ENCODE assay signal across 13 mouse cellular contexts in genomic region chr14:118226471-118227155, GRCm38 (mm10). TPM values are rescaled to one million over a fixed set of nuclear protein-coding genes. Genes with fewer than 3 reads are reported as not detected.
DNase-seq lines count a peak whose midpoint lies in the region; ATAC-seq lines count a peak whose summit lies in the region.
"Had no signal": no experiment of that assay in that cellular context is flagged by ENCODE, and none has a peak within 500 bp of the region (broad histone marks: within the 10 kb centered on the region; RNA-seq: fewer than 3 reads in every experiment).

No protein-coding gene starts in this region.

- H3K9ac ChIP-seq in kidney, embryonic 15.5 days, result no peak overlapping the region
- H3K9ac ChIP-seq in forebrain, embryonic 11.5 days (ENCODE audit: low read length), result peak overlapping the region; percentile 27
- no peak overlapping the region for H3K9ac ChIP-seq in limb, embryonic 11.5 days (ENCODE audit: low read length)
- H3K9ac ChIP-seq in stomach, embryonic 15.5 days, result no peak overlapping the region
- no peak overlapping the region for H3K9ac ChIP-seq in intestine, embryonic 15.5 days

- H3K9me3 ChIP-seq in kidney, embryonic 15.5 days (replicated peaks), result no peaks in the 10 kb centered on the region
- no peaks in the 10 kb centered on the region for H3K9me3 ChIP-seq in forebrain, embryonic 11.5 days (ENCODE audit: control insufficient read depth, low read length)
- no peaks in the 10 kb centered on the region for H3K9me3 ChIP-seq in limb, embryonic 11.5 days (ENCODE audit: control insufficient read depth, low read length)
- H3K9me3 ChIP-seq in stomach, embryonic 15.5 days, result no peaks in the 10 kb centered on the region
- no peaks in the 10 kb centered on the region for H3K9me3 ChIP-seq in intestine, embryonic 15.5 days

- no peaks in the 10 kb centered on the region for H3K36me3 ChIP-seq in kidney, embryonic 15.5 days
- no peaks in the 10 kb centered on the region for H3K36me3 ChIP-seq in forebrain, embryonic 11.5 days (ENCODE audit: control insufficient read depth, insufficient read depth, low read length)
- no peaks in the 10 kb centered on the region for H3K36me3 ChIP-seq in limb, embryonic 11.5 days (ENCODE audit: control insufficient read depth, insufficient read depth, low read length)
- H3K36me3 ChIP-seq in stomach, embryonic 15.5 days, result no peaks in the 10 kb centered on the region
- no peaks in the 10 kb centered on the region for H3K36me3 ChIP-seq in intestine, embryonic 15.5 days

- ATAC-seq in kidney, embryonic 15.5 days (replicated peaks; ENCODE audit: low FRiP score), result no peak
- ATAC-seq in forebrain, embryonic 11.5 days (replicated peaks; ENCODE audit: low FRiP score), result no peak
- no peak for ATAC-seq in limb, embryonic 11.5 days (ENCODE audit: insufficient number of reproducible peaks, low FRiP score, low TSS enrichment, low read depth)
- ATAC-seq in stomach, embryonic 15.5 days (ENCODE audit: insufficient read depth, low FRiP score, low read depth), result no peak
- ATAC-seq in intestine, embryonic 15.5 days, result no peak
- ATAC-seq: lung, postnatal 0 days had no signal

- DNase-seq in kidney, adult 9 months, result no peak
- peak; percentile 64 for DNase-seq in forebrain, embryonic 11.5 days (ENCODE audit: low spot score)
- DNase-seq in limb, embryonic 11.5 days (ENCODE audit: low spot score), result peak; percentile 50
- DNase-seq in gastrocnemius, adult 18-20 months (ENCODE audit: low spot score), result no peak
- DNase-seq in adipocyte (ENCODE audit: low spot score), result no peak
- DNase-seq: cerebellum, adult 11-12 months had no signal

- H3K27ac ChIP-seq in kidney, embryonic 15.5 days, result no peak overlapping the region
- H3K27ac ChIP-seq in forebrain, embryonic 11.5 days (ENCODE audit: low read depth, low read length), result no peak overlapping the region
- no peak overlapping the region for H3K27ac ChIP-seq in limb, embryonic 11.5 days (replicated peaks; ENCODE audit: low read depth, low read length)
- H3K27ac ChIP-seq in stomach, embryonic 15.5 days, result no peak overlapping the region
- H3K27ac ChIP-seq in intestine, embryonic 15.5 days, result no peak overlapping the region
- H3K27ac ChIP-seq: left cerebral cortex, adult 2 months had no signal

- H3K27me3 ChIP-seq in kidney, embryonic 15.5 days, result peaks cover 96% of the 10 kb centered on the region
- H3K27me3 ChIP-seq in forebrain, embryonic 11.5 days (ENCODE audit: control insufficient read depth, insufficient read depth, low read length), result peaks cover 21% of the 10 kb centered on the region
- peaks cover 69% of the 10 kb centered on the region for H3K27me3 ChIP-seq in limb, embryonic 11.5 days (ENCODE audit: control insufficient read depth, insufficient read depth, low read length)
- peaks cover 68% of the 10 kb centered on the region for H3K27me3 ChIP-seq in stomach, embryonic 15.5 days (replicated peaks)
- peaks cover 81% of the 10 kb centered on the region for H3K27me3 ChIP-seq in intestine, embryonic 15.5 days (replicated peaks)

- H3K4me2 ChIP-seq in kidney, embryonic 15.5 days, result peak overlapping the region; percentile 29; the same call in 1 of the 2 replicates
- H3K4me2 ChIP-seq in forebrain, embryonic 11.5 days (ENCODE audit: low read depth, low read length, severe bottlenecking), result peak overlapping the region; percentile 41
- no peak overlapping the region for H3K4me2 ChIP-seq in limb, embryonic 11.5 days (ENCODE audit: low read depth, severe bottlenecking)
- peak overlapping the region; percentile 29; the same call in 1 of the 2 replicates for H3K4me2 ChIP-seq in stomach, embryonic 15.5 days
- no peak overlapping the region for H3K4me2 ChIP-seq in intestine, embryonic 15.5 days (replicated peaks)

- peaks cover 20% of the 10 kb centered on the region for H3K4me1 ChIP-seq in kidney, embryonic 15.5 days
- peaks cover 33% of the 10 kb centered on the region for H3K4me1 ChIP-seq in forebrain, embryonic 11.5 days (replicated peaks; ENCODE audit: control insufficient read depth, insufficient read depth, low read length)
- H3K4me1 ChIP-seq in limb, embryonic 11.5 days (ENCODE audit: control insufficient read depth, insufficient read depth, low read length), result peaks cover 4% of the 10 kb centered on the region; the same call in 1 of the 2 replicates
- H3K4me1 ChIP-seq in stomach, embryonic 15.5 days, result peaks cover 2% of the 10 kb centered on the region; the same call in 1 of the 2 replicates
- H3K4me1 ChIP-seq in intestine, embryonic 15.5 days (replicated peaks), result no peaks in the 10 kb centered on the region

- WGBS in kidney, embryonic 15.5 days, result under 1% methylated on average over 21 of the region's 21 CpGs
- WGBS in forebrain, embryonic 11.5 days, result 1% methylated on average over 21 of the region's 21 CpGs
- WGBS in limb, embryonic 11.5 days, result 1% methylated on average over 21 of the region's 21 CpGs
- 7% methylated on average over 21 of the region's 21 CpGs for WGBS in stomach, embryonic 15.5 days
- WGBS in intestine, embryonic 15.5 days, result 1% methylated on average over 21 of the region's 21 CpGs

- no peak overlapping the region for H3K4me3 ChIP-seq in kidney, embryonic 15.5 days (replicated peaks)
- no peak overlapping the region; the same call in 1 of the 2 replicates for H3K4me3 ChIP-seq in forebrain, embryonic 11.5 days (ENCODE audit: low read depth, low read length)
- H3K4me3 ChIP-seq in limb, embryonic 11.5 days (ENCODE audit: low read depth, low read length), result no peak overlapping the region
- no peak overlapping the region for H3K4me3 ChIP-seq in stomach, embryonic 15.5 days (replicated peaks)
- H3K4me3 ChIP-seq in intestine, embryonic 15.5 days (replicated peaks), result no peak overlapping the region
- H3K4me3 ChIP-seq: left cerebral cortex, adult 2 months had no signal

RNA-seq across cellular contexts. Expression of gene Sox21, which starts 10.2 kb away (rescaled TPM):
- polyA plus RNA-seq in kidney, embryonic 15.5 days (2015; fragmentation: Nextera tagmentation; extraction: Ambion mirVana), result 0.08 TPM in 1 of 2 replicates, not detected in the other
- polyA plus RNA-seq in forebrain, embryonic 11.5 days (2014; fragmentation: Nextera tagmentation; extraction: Ambion mirVana), result 21.6 and 23.8 TPM in 2 replicates
- 0.11 and 0.13 TPM in 2 replicates for polyA plus RNA-seq in limb, embryonic 11.5 days (2014; fragmentation: Nextera tagmentation; extraction: Ambion mirVana)
- polyA plus RNA-seq in stomach, embryonic 15.5 days (2015; fragmentation: Nextera tagmentation; extraction: Ambion mirVana), result 6.2 TPM in 2 replicates
- total RNA-seq in gastrocnemius, adult 18-20 months (2021), result not detected
- polyA plus RNA-seq in intestine, embryonic 15.5 days (2015; fragmentation: Nextera tagmentation; extraction: Ambion mirVana), result 0.09 and 0.14 TPM in 2 replicates
- polyA plus RNA-seq: intestine, embryonic 14.5 days; testis, adult 2 months had no signal

RNA-seq across cellular contexts. Expression of gene Gm9376, which starts 40.1 kb away (rescaled TPM):
- not detected in 2 replicates for polyA plus RNA-seq in kidney, embryonic 15.5 days (2015; fragmentation: Nextera tagmentation; extraction: Ambion mirVana)
- polyA plus RNA-seq in forebrain, embryonic 11.5 days (2014; fragmentation: Nextera tagmentation; extraction: Ambion mirVana), result not detected in 2 replicates
- not detected in 2 replicates for polyA plus RNA-seq in limb, embryonic 11.5 days (2014; fragmentation: Nextera tagmentation; extraction: Ambion mirVana)
- not detected in 2 replicates for polyA plus RNA-seq in stomach, embryonic 15.5 days (2015; fragmentation: Nextera tagmentation; extraction: Ambion mirVana)
- not detected for total RNA-seq in gastrocnemius, adult 18-20 months (2021)
- not detected in 2 replicates for polyA plus RNA-seq in intestine, embryonic 15.5 days (2015; fragmentation: Nextera tagmentation; extraction: Ambion mirVana)
- total RNA-seq: left cerebral cortex, adult 2 months had no signal
- polyA plus RNA-seq: intestine, embryonic 14.5 days; lung, postnatal 0 days; testis, adult 2 months had no signal

Comparison
In these comparisons a context has a peak if more than half of its experiments do, and no peak if none do; other contexts are left out.
1. H3K4me2 ChIP-seq: peak in kidney, embryonic 15.5 days (single experiment), forebrain, embryonic 11.5 days (single experiment) and stomach, embryonic 15.5 days (single experiment); none in limb, embryonic 11.5 days (single experiment) and intestine, embryonic 15.5 days (single experiment).
2. DNase-seq: peak in forebrain, embryonic 11.5 days (single experiment) and limb, embryonic 11.5 days (single experiment); none in kidney, adult 9 months (single experiment), gastrocnemius, adult 18-20 months (single experiment) and adipocyte (single experiment).